Mouse (Mus musculus): ENCODE data around the gene Recql. TPM values are rescaled to one million over a fixed set of nuclear protein-coding genes. Genes with fewer than 3 reads are reported as not detected.
A peak's percentile ranks its signal among the peaks of the same experiment; 100 is the strongest.

Recql gene
- total RNA-seq (2015) = 32.8 and 53.8 TPM in 2 replicates
- total RNA-seq (2017) = 43.0 and 45.4 TPM in 2 replicates

GRCm38 (mm10) chr6:142387011-142387754, at the start of gene Recql, which contains the start of gene Golt1b:
TSS of gene Recql (minus strand) at chr6:142387087.
TSS of gene Golt1b (plus strand) at chr6:142387221.
- ATAC-seq (replicated peaks; ENCODE audit: poor library complexity) = peak; percentile 91

- no peak for ATAC-seq (replicated peaks; ENCODE audit: poor library complexity)
Observed at GRCm38 (mm10) chr6:142429072-142429471, 42.2 kb upstream of the Recql start.

DNA sequence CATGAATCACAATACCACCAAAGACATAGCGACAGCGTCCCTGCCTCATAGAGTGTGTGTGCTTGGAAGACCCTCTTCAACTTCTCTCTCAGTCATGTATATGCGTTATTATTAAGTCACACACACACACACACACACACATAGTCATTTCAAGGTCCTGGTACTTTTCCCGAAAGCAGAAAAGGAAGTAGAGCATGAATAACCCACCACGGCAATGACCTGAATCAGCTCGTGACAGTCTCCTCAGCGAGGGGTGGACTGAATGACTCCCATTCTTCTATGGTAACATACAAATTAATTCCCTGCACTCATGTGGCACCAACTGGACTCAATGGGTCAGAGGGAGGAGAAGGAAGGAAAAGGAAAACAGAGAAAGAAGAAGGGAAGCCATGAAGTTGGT, 38.1 kb upstream of the Recql start:
- peak; percentile 23; the same call in 1 of the 2 replicates for ATAC-seq (replicated peaks; ENCODE audit: poor library complexity)

- ATAC-seq (replicated peaks; ENCODE audit: poor library complexity) = no peak
Observed at GRCm38 (mm10) chr6:142414597-142414996, 27.7 kb upstream of the Recql start.

- peak; percentile 62 for ATAC-seq (replicated peaks; ENCODE audit: poor library complexity)
Observed at GRCm38 (mm10) chr6:142413845-142414244, 27.0 kb upstream of the Recql start.

- no peak for ATAC-seq (replicated peaks; ENCODE audit: poor library complexity)
Observed at GRCm38 (mm10) chr6:142412906-142413491, 26.1 kb upstream of the Recql start, which contains the start of gene Spx. TSS of gene Spx (plus strand) at chr6:142413441.

DNA sequence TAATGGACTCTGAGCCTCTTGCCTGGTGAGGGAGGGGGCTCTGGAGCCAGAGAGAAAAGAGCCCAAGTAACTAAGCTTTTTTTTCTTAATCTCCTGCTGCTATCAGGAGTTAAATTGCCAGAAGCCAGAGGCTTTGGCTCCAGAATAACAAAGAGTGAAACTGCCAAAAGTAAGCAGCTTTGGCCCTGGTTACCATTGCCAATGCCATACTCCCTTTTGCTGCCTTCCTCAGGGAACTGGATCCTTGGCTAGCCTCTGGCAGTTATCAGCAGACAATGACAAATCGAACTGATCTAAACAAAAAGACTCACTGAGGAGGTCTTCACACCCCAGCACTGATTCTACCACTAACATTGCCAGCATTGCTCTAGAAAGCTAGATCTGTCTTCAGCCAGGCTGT, 24.3 kb upstream of the Recql start:
- no peak for ATAC-seq (replicated peaks; ENCODE audit: poor library complexity)

DNA sequence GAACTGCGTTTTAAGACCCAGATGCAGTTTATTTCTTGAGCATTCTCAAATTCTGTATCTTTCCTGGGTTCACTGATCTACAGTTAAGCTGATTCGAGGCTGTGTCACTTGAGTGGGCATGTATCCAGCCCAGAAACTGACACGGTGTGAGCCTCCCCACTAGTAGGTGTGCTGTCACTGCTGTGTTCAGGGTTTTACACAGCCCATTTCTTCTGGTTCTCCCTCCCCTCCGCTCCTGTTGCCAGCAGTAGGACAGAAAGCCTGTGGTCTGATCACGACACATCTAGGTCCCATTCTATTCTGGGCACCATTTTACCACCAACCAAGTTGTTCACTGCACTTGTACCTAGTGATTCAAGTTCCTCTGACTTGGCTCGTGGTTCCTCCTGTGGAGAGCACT, 8.9 kb upstream of the Recql start:
- ATAC-seq (replicated peaks; ENCODE audit: poor library complexity) = no peak

DNA sequence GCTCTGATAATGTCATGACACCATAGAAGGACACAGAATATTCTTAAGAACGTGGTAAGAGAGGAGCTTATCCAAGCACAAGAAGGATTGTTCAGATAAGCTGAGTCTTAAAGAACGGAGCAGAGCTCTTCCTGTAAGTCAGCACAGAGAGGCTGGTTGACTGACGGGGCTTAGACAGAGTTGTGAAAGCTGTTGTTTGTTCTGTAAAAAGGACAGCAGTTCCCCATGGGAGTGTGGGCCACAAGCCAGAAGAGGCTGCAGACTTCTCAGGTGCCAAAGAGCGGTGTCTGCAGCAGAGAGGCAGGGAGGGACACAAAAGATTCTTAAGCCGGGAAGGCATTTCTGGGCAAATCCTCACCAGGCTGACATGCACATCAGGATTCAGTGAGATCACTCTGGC, 7.8 kb upstream of the Recql start:
- ATAC-seq (replicated peaks; ENCODE audit: poor library complexity) = peak; percentile 39

DNA sequence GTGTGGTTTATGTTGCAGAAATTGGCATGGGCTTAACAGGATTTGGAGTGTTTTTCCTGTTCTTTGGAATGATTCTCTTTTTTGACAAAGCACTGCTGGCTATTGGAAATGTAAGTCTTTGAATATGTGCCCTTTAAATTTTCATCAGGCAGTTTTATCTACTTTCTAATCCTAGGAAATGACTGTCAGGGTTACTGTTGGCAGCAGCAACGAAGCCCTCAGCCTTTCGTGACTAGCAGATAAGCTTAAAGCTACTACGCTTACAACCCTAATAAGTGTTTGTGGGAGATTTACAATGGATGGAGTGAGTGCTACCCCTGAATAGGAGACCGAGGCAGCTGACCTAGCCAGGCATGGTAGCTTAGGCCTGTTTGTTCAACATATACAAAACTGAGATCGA, 5.4 kb upstream of the Recql start:
- ATAC-seq (replicated peaks; ENCODE audit: poor library complexity) = peak; percentile 47

DNA sequence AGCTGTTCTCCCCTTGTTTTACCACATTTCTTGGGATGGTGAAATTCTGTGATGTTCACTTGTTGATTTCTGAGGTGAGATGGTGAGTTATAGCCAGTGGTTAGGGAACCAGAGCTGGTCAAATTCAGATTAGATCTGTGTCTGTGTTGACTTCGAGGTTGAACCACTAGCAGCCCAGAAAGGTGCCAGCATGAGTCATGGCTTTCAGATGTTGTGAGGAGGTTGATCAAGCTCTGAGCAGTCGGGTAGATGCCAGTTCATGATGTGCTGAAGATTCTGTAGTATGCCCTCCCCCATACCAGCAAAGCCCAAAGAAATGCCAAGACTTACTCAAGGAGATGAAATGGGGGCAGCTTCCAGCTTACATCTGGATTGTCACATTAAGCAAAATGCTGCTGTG, 2.2 kb upstream of the Recql start:
- ATAC-seq (replicated peaks; ENCODE audit: poor library complexity) = no peak

- no peak for ATAC-seq (replicated peaks; ENCODE audit: poor library complexity)
Observed at GRCm38 (mm10) chr6:142387755-142388271, 926 bp upstream of the Recql start.

- peak; percentile 47 for ATAC-seq (replicated peaks; ENCODE audit: poor library complexity)
Observed at GRCm38 (mm10) chr6:142386285-142387010, 439 bp downstream of the Recql start.

- ATAC-seq (replicated peaks; ENCODE audit: poor library complexity) = no peak
Observed at GRCm38 (mm10) chr6:142384521-142384920, 2.4 kb downstream of the Recql start.

- no peak for ATAC-seq (replicated peaks; ENCODE audit: poor library complexity)
Observed at GRCm38 (mm10) chr6:142381615-142382014, 5.3 kb downstream of the Recql start.

GRCm38 (mm10) chr6:142379961-142380360, 6.9 kb downstream of the Recql start:
- 0 out of 2 replicates have a peak, but pooled peaks have one; percentile 21 for ATAC-seq (replicated peaks; ENCODE audit: poor library complexity)

DNA sequence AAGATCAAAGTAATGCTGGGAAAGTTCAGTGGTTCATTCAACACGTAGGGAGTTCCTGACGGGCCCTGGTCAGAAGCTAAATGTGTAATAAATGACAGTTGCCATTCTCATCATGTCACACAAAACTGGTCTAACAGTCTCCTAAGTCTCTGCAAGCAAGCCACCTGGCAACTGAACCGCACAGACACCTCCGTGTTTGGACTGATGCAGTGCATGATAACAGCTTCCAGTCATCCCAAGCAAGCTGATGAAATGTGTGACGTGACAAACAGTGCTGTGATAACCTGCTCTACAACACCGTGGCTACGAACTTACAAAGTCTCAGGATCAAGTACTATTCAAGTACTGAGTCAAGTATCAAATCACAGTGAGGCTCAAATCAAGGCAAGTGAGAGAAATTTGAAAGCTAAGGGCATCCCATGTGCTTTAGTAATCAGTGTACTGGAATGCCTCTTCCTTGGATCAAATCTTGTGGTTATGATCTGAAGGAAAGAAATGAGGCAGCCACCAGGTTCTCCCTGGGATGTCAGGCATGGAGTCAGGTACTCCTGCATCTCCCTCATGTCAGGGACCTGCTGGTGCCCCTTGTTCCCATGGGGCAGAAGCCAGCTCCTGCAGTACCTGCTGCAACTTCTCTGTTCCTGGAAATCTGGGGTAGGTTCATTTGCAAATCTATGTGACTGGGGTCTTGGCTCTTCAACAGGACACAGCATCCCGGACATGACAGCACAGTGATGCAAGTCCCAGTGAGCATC, 8.1 kb downstream of the Recql start:
- no peak for ATAC-seq (replicated peaks; ENCODE audit: poor library complexity)

DNA sequence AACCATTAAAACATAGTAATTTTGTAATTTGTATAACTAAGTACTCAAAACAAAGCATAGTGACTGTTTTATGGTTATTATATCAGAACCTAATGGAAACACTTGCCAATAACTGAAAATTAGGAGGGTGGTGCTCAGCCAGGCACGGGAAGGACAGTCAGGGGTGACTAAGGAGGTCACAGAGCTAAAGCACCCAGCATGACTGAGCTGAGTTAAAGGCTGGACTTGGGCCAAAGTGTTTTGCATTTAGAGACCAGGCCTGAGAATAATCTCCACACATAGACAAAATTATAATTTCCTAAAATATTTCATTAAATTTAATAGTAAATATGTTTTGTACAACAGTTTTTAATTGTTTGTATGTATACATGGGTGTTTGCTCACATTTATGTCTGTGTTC, 9.8 kb downstream of the Recql start:
- no peak for ATAC-seq (replicated peaks; ENCODE audit: poor library complexity)

GRCm38 (mm10) chr6:142369568-142369967, 17.3 kb downstream of the Recql start:
- ATAC-seq (replicated peaks; ENCODE audit: poor library complexity) = no peak

DNA sequence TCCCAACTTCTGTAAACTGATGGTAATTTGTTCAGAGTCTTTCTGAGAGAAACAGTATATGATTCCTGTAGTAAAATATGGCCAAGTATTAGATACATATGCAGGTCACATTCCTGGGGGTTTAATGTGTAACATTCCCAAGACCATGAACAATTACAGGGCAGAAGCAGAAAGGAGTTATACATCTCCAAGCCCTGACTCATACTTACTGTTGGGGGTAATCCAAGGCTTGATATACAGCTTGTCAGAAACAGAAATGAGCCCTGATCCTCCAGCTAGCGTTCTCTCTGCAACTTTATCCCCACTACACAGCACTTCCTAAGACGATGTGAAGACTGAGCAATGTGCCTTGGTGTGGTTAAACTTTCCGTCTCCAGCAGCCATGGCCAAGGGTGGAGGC, 19.3 kb downstream of the Recql start:
- ATAC-seq (replicated peaks; ENCODE audit: poor library complexity) = no peak
